Mouse (Mus musculus) MEL (cell line): ENCODE results near the gene Mob4. TPM values are rescaled to one million over a fixed set of nuclear protein-coding genes. Genes with fewer than 3 reads are reported as not detected.

Experiments used
- DNase-seq: peaks from one replicate; pipeline ENCODE4 v3.0.0; 2011; ENCODE audit warnings: low read depth, low spot score
- H3K27ac ChIP-seq: 2 replicates; pipeline ENCODE4 v1.5.1; 2012; ENCODE audit warnings: low read depth, mild to moderate bottlenecking, control low read depth, low read length, moderate library complexity; ENCODE audit not compliant: control insufficient read depth
- H3K27me3 ChIP-seq, 2 experiments: fragments of 150-350 bp in 1 of 2; sonication (generic) in 1 of 2; 2 replicates each; pipeline ENCODE4 v1.6.1; 2012; ENCODE audit warnings: low read length in 2 of 2, mild to moderate bottlenecking in 2 of 2, improper control_type of control experiment in 1 of 2, moderate library complexity in 1 of 2; ENCODE audit not compliant: insufficient read depth in 2 of 2, control insufficient read depth in 1 of 2
- H3K36me3 ChIP-seq, 2 experiments: 2 replicates each; pipeline ENCODE4 v1.6.1; 2012 to 2014; ENCODE audit warnings: low read length in 2 of 2, improper control_type of control experiment in 1 of 2, inconsistent platforms in 1 of 2, mild to moderate bottlenecking in 1 of 2; ENCODE audit not compliant: insufficient read depth in 2 of 2, control insufficient read depth in 1 of 2
- H3K4me1 ChIP-seq, 2 experiments: fragments of 150-350 bp in 1 of 2; sonication (generic) in 1 of 2; 2 replicates each; pipeline ENCODE4 v1.6.1; 2012; ENCODE audit warnings: low read length in 2 of 2, improper control_type of control experiment in 1 of 2, mild to moderate bottlenecking in 1 of 2; ENCODE audit not compliant: insufficient read depth in 2 of 2, control insufficient read depth in 1 of 2
- H3K4me3 ChIP-seq, 2 experiments: fragments of 150-350 bp in 1 of 2; sonication (generic) in 1 of 2; 2 replicates each; pipeline ENCODE4 v1.5.1; 2012; ENCODE audit warnings: low read depth in 2 of 2, low read length in 2 of 2, mild to moderate bottlenecking in 2 of 2, moderate library complexity in 2 of 2, control low read depth in 1 of 2, improper control_type of control experiment in 1 of 2; ENCODE audit not compliant: control insufficient read depth in 1 of 2, insufficient read depth in 1 of 2
- H3K79me2 ChIP-seq: 2 replicates; pipeline ENCODE4 v1.6.1; 2012; ENCODE audit warnings: mild to moderate bottlenecking, low read length, moderate library complexity; ENCODE audit not compliant: control insufficient read depth, poor library complexity, insufficient read depth
- H3K9ac ChIP-seq: 2 replicates; pipeline ENCODE4 v1.6.1; 2012; ENCODE audit warnings: low read depth, mild to moderate bottlenecking, control low read depth, low read length, moderate library complexity; ENCODE audit not compliant: control insufficient read depth, poor library complexity, severe bottlenecking
- H3K9me3 ChIP-seq: fragments of 150-350 bp; sonication (generic); replicated peaks from 2 replicates; pipeline ENCODE4 v1.6.1; 2012; ENCODE audit warnings: mild to moderate bottlenecking, low read length, improper control_type of control experiment, moderate library complexity; ENCODE audit not compliant: insufficient read depth
- BHLHE40 ChIP-seq: IDR thresholded peaks from 2 replicates; pipeline ENCODE4 v1.6.1; 2012; ENCODE audit warnings: low read depth, mild to moderate bottlenecking, inconsistent platforms, low read length, improper control_type of control experiment, borderline replicate concordance
- CHD1 ChIP-seq: IDR thresholded peaks from 2 replicates; pipeline ENCODE4 v1.6.1; 2012; ENCODE audit warnings: low read depth, mild to moderate bottlenecking, inconsistent platforms, low read length, improper control_type of control experiment
- CHD2 ChIP-seq: IDR thresholded peaks from 2 replicates; pipeline ENCODE4 v1.6.1; 2011; ENCODE audit warnings: low read length, improper control_type of control experiment
- CTCF ChIP-seq, 3 experiments: IDR thresholded peaks in 2 of 3; conservative IDR thresholded peaks in 1 of 3; 2 replicates each; pipeline ENCODE4 v1.5.1; 2011 to 2012; ENCODE audit warnings: low read length in 3 of 3, low read depth in 2 of 3, mild to moderate bottlenecking in 2 of 3, improper control_type of control experiment in 1 of 3, inconsistent platforms in 1 of 3, mixed read lengths in 1 of 3, moderate library complexity in 1 of 3; ENCODE audit not compliant: control insufficient read depth in 1 of 3, insufficient read depth in 1 of 3, poor library complexity in 1 of 3, severe bottlenecking in 1 of 3
- E2F4 ChIP-seq: IDR thresholded peaks from 2 replicates; pipeline ENCODE4 v1.6.1; 2011; ENCODE audit warnings: low read depth, low read length, improper control_type of control experiment, borderline replicate concordance
- ELF1 ChIP-seq: IDR thresholded peaks from 2 replicates; pipeline ENCODE4 v1.6.1; 2014; ENCODE audit warnings: low read depth, mild to moderate bottlenecking, inconsistent platforms, low read length, improper control_type of control experiment, moderate library complexity
- EP300 ChIP-seq, 2 experiments: IDR thresholded peaks; 2 replicates each; pipeline ENCODE4 v1.6.1; 2011; ENCODE audit warnings: improper control_type of control experiment in 2 of 2, low read length in 2 of 2, low read depth in 1 of 2, mild to moderate bottlenecking in 1 of 2
- ETS1 ChIP-seq: IDR thresholded peaks from 2 replicates; pipeline ENCODE4 v1.6.1; 2012; ENCODE audit warnings: low read depth, mild to moderate bottlenecking, inconsistent platforms, low read length, improper control_type of control experiment, moderate library complexity
- GATA1 ChIP-seq: IDR thresholded peaks from 2 replicates; pipeline ENCODE4 v1.6.1; 2011; ENCODE audit warnings: low read depth, low read length, improper control_type of control experiment
- HCFC1 ChIP-seq: IDR thresholded peaks from 2 replicates; pipeline ENCODE4 v1.6.1; 2012; ENCODE audit warnings: low read depth, mild to moderate bottlenecking, inconsistent platforms, low read length, improper control_type of control experiment, moderate library complexity
- JUND ChIP-seq: IDR thresholded peaks from 2 replicates; pipeline ENCODE4 v1.6.1; 2011; ENCODE audit warnings: low read depth, mild to moderate bottlenecking, improper control_type of control experiment, low read length
- KAT2A ChIP-seq: conservative IDR thresholded peaks from 2 replicates; pipeline ENCODE4 v1.6.1; 2012; ENCODE audit warnings: low read depth, low read length, improper control_type of control experiment, inconsistent platforms
- MAFK ChIP-seq: IDR thresholded peaks from 2 replicates; pipeline ENCODE4 v1.6.1; 2011; ENCODE audit warnings: low read depth, mild to moderate bottlenecking, low read length, improper control_type of control experiment, borderline replicate concordance
- MAX ChIP-seq: IDR thresholded peaks from 2 replicates; pipeline ENCODE4 v1.6.1; 2011; ENCODE audit warnings: low read length, improper control_type of control experiment
- MAZ ChIP-seq: IDR thresholded peaks from 2 replicates; pipeline ENCODE4 v1.6.1; 2012; ENCODE audit warnings: low read depth, mild to moderate bottlenecking, inconsistent platforms, low read length, improper control_type of control experiment
- MEF2A ChIP-seq: IDR thresholded peaks from 2 replicates; pipeline ENCODE4 v1.6.1; 2014; ENCODE audit warnings: low read depth, mild to moderate bottlenecking, inconsistent platforms, low read length, improper control_type of control experiment; ENCODE audit not compliant: poor library complexity, insufficient replicate concordance, severe bottlenecking; ENCODE audit errors: extremely low read depth
- MXI1 ChIP-seq: IDR thresholded peaks from 2 replicates; pipeline ENCODE4 v1.6.1; 2011; ENCODE audit warnings: mild to moderate bottlenecking, low read depth, low read length, improper control_type of control experiment
- MYB ChIP-seq: IDR thresholded peaks from 2 replicates; pipeline ENCODE4 v1.6.1; 2011; ENCODE audit warnings: mild to moderate bottlenecking, low read depth, low read length, improper control_type of control experiment
- MYC ChIP-seq: IDR thresholded peaks from 2 replicates; pipeline ENCODE4 v1.6.1; 2011; ENCODE audit warnings: low read depth, mild to moderate bottlenecking, low read length, improper control_type of control experiment, moderate library complexity
- NELFE ChIP-seq: IDR thresholded peaks from 2 replicates; pipeline ENCODE4 v1.6.1; 2011; ENCODE audit warnings: low read depth, low read length, improper control_type of control experiment
- NRF1 ChIP-seq: IDR thresholded peaks from 2 replicates; pipeline ENCODE4 v1.6.1; 2014; ENCODE audit warnings: low read depth, mild to moderate bottlenecking, inconsistent platforms, low read length, improper control_type of control experiment, moderate library complexity; ENCODE audit not compliant: poor library complexity, insufficient read depth, severe bottlenecking
- POLR2A ChIP-seq, 2 experiments: IDR thresholded peaks; 2 replicates each; pipeline ENCODE4 v1.6.1; 2011 to 2012; ENCODE audit warnings: low read length in 2 of 2, mild to moderate bottlenecking in 2 of 2, control low read depth in 1 of 2, improper control_type of control experiment in 1 of 2, low read depth in 1 of 2, moderate library complexity in 1 of 2; ENCODE audit not compliant: control insufficient read depth in 1 of 2, insufficient read depth in 1 of 2, poor library complexity in 1 of 2
- POLR2AphosphoS2 ChIP-seq: IDR thresholded peaks from 2 replicates; pipeline ENCODE4 v1.6.1; 2011; ENCODE audit warnings: low read length, improper control_type of control experiment
- POLR2AphosphoS5 ChIP-seq: IDR thresholded peaks from 2 replicates; pipeline ENCODE4 v1.6.1; 2012; ENCODE audit warnings: low read depth, borderline replicate concordance, mild to moderate bottlenecking, inconsistent platforms, low read length, moderate library complexity, mixed read lengths
- RAD21 ChIP-seq: IDR thresholded peaks from 2 replicates; pipeline ENCODE4 v1.6.1; 2011; ENCODE audit warnings: mild to moderate bottlenecking, low read depth, low read length, improper control_type of control experiment
- RCOR1 ChIP-seq: IDR thresholded peaks from 2 replicates; pipeline ENCODE4 v1.6.1; 2012; ENCODE audit warnings: low read depth, mild to moderate bottlenecking, inconsistent platforms, low read length, improper control_type of control experiment
- SIN3A ChIP-seq: IDR thresholded peaks from 2 replicates; pipeline ENCODE4 v1.6.1; 2012; ENCODE audit warnings: low read length, improper control_type of control experiment, inconsistent platforms
- SMC3 ChIP-seq: IDR thresholded peaks from 2 replicates; pipeline ENCODE4 v1.6.1; 2011; ENCODE audit warnings: low read depth, low read length, improper control_type of control experiment
- TAL1 ChIP-seq: IDR thresholded peaks from 2 replicates; pipeline ENCODE4 v1.6.1; 2012; ENCODE audit warnings: mild to moderate bottlenecking, inconsistent platforms, low read length, moderate library complexity, mixed read lengths
- TBP ChIP-seq: IDR thresholded peaks from 2 replicates; pipeline ENCODE4 v1.8.0; 2011; ENCODE audit warnings: low read depth, low read length, improper control_type of control experiment
- UBTF ChIP-seq: IDR thresholded peaks from 2 replicates; pipeline ENCODE4 v1.6.1; 2012; ENCODE audit warnings: low read depth, mild to moderate bottlenecking, inconsistent platforms, low read length, improper control_type of control experiment, moderate library complexity, borderline replicate concordance; ENCODE audit not compliant: insufficient read depth
- USF1 ChIP-seq: IDR thresholded peaks from 2 replicates; pipeline ENCODE4 v1.6.1; 2014; ENCODE audit warnings: low read depth, mild to moderate bottlenecking, inconsistent platforms, low read length, improper control_type of control experiment, moderate library complexity
- USF2 ChIP-seq, 2 experiments: IDR thresholded peaks; 2 replicates each; pipeline ENCODE4 v1.6.1; 2011 to 2012; ENCODE audit warnings: improper control_type of control experiment in 2 of 2, low read length in 2 of 2, borderline replicate concordance in 1 of 2, inconsistent platforms in 1 of 2, low read depth in 1 of 2, mild to moderate bottlenecking in 1 of 2; ENCODE audit not compliant: insufficient read depth in 1 of 2
- ZC3H11A ChIP-seq: IDR thresholded peaks from 2 replicates; pipeline ENCODE4 v1.6.1; 2012; ENCODE audit warnings: low read depth, mild to moderate bottlenecking, inconsistent platforms, low read length, improper control_type of control experiment
- ZKSCAN1 ChIP-seq: IDR thresholded peaks from 2 replicates; pipeline ENCODE4 v1.6.1; 2012; ENCODE audit warnings: low read depth, mild to moderate bottlenecking, inconsistent platforms, low read length, improper control_type of control experiment, moderate library complexity
- ZMIZ1 ChIP-seq: IDR thresholded peaks from 2 replicates; pipeline ENCODE4 v1.6.1; 2012; ENCODE audit warnings: low read depth, mild to moderate bottlenecking, inconsistent platforms, low read length, improper control_type of control experiment, moderate library complexity
- ZNF384 ChIP-seq: IDR thresholded peaks from 2 replicates; pipeline ENCODE4 v1.6.1; 2012; ENCODE audit warnings: low read depth, mild to moderate bottlenecking, inconsistent platforms, low read length, improper control_type of control experiment
- polyA plus RNA-seq, 2 experiments: library from polyadenylated mRNA; stranded (reverse) in 1 of 2; unstranded in 1 of 2; fragments of >175 nt in 1 of 2; fragments of >200 nt in 1 of 2; gene quantifications; 2 replicates each; pipeline versions ENCODE4 v1.2.1 to v1.2.4; 2012; ENCODE audit warnings: low replicate concordance in 2 of 2, low read depth in 1 of 2; ENCODE audit not compliant: insufficient read length in 2 of 2, insufficient read depth in 1 of 2, missing spikeins in 1 of 2
- total RNA-seq: library from RNA; depleted of rRNA; stranded (reverse); fragments of 300-350 nt; gene quantifications from 2 replicates; pipeline ENCODE4 v1.2.3, GENCODE M21; 2012

Gene Mob4
- total and polyA plus RNA-seq, 3 experiments: 22.0 to 62.1 (median 26.6) TPM

DNA sequence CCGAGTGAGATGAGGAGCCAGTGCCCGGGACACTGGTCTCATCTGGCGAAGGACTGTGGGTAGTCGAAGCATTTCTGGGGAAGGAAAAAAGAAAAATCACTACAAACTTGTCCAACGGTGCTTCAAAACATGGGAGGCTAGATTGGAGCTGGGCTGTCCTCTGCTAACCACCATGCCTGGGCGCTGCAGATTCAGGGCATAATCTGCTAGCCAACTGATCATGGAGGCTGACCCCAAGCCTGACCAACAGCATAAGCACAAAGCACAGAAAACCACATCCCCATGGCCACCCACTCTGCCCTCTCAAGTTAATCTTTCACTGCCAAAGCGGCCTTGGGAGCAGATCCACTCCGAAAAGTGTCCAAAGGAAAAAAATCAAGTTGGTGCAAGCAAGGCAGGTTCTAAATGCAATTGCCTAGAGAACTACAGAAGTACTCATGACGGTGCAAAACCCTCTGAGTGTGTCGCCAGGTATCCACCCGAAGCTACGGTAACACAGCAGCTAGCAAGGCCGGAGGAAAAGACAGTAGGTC, 44.1 kb upstream of the Mob4 start:
- H3K27me3 ChIP-seq: no peaks in the 10 kb centered on the region
- peak overlapping the region; percentile 85 to 97 for H3K4me3 ChIP-seq
- peaks cover 74% of the 10 kb centered on the region for H3K79me2 ChIP-seq
- H3K36me3 ChIP-seq: peaks cover 27 to 56% of the 10 kb centered on the region in 2 experiments
- H3K4me1 ChIP-seq: peaks cover 6 to 19% of the 10 kb centered on the region in 2 experiments
- peak overlapping the region; percentile 82 for H3K27ac ChIP-seq
- peak overlapping the region; percentile 96 for H3K9ac ChIP-seq
- H3K9me3 ChIP-seq: no peaks in the 10 kb centered on the region
- DNase-seq: peak; percentile 58
- no peak for TF ChIP-seq GATA1
- 0 out of 2 replicates have a peak, but pooled peaks have one; percentile 11 for TF ChIP-seq SIN3A
- no peak for TF ChIP-seq MYB
- TF ChIP-seq RCOR1: no peak
- TF ChIP-seq ETS1: no peak
- TF ChIP-seq NRF1: no peak
- no peak for TF ChIP-seq RAD21
- no peak for TF ChIP-seq MYC
- no peak for TF ChIP-seq ZMIZ1
- TF ChIP-seq EP300 (IDR thresholded peaks at IDR 0.05; ENCODE audit: low read depth in 1 of 2, low read length in 2 of 2): no peak
- no peak for TF ChIP-seq ZKSCAN1
- TF ChIP-seq KAT2A: 0 out of 2 replicates have a peak, but pooled peaks have one; percentile 11
- TF ChIP-seq POLR2A (IDR thresholded peaks at IDR 0.05; ENCODE audit: control insufficient read depth in 1 of 2, insufficient read depth in 1 of 2, low read depth in 1 of 2, low read length in 2 of 2, poor library complexity in 1 of 2): 0 out of 4 replicates have a peak, but pooled peaks of 1 of the 2 experiments have one; percentile 1
- TF ChIP-seq POLR2AphosphoS2: peak; percentile 12; the same call in 1 of the 2 replicates
- TF ChIP-seq SMC3: no peak
- no peak for TF ChIP-seq UBTF
- no peak for TF ChIP-seq USF2 (IDR thresholded peaks at IDR 0.05; ENCODE audit: borderline replicate concordance in 1 of 2, insufficient read depth in 1 of 2, low read depth in 1 of 2, low read length in 2 of 2)
- no peak for TF ChIP-seq TBP
- no peak for TF ChIP-seq BHLHE40
- peak; percentile 88; the same call in 1 of the 2 replicates for TF ChIP-seq CHD1
- no peak for TF ChIP-seq MAX
- TF ChIP-seq MAZ: no peak
- TF ChIP-seq JUND: no peak
- TF ChIP-seq USF1: no peak
- no peak for TF ChIP-seq TAL1
- no peak for TF ChIP-seq HCFC1
- no peak for TF ChIP-seq ELF1
- no peak for TF ChIP-seq ZC3H11A
- TF ChIP-seq ZNF384: no peak
- no peak for TF ChIP-seq CTCF (IDR thresholded peaks at IDR 0.05 in 2 of 3, conservative IDR thresholded peaks at IDR 0.05 in 1 of 3; ENCODE audit: control insufficient read depth in 1 of 3, insufficient read depth in 1 of 3, low read depth in 2 of 3, low read length in 3 of 3, poor library complexity in 1 of 3, severe bottlenecking in 1 of 3)
- TF ChIP-seq POLR2AphosphoS5: no peak; the same call in 1 of the 2 replicates
- no peak for TF ChIP-seq MAFK
- no peak for TF ChIP-seq CHD2
- no peak for TF ChIP-seq E2F4
- TF ChIP-seq MXI1: no peak
- TF ChIP-seq MEF2A: no peak
- no peak for TF ChIP-seq NELFE
